Comparison of ENCODE assay signal across 8 mouse cellular contexts in genomic region chr4:44168231-44168647, GRCm38 (mm10).
DNase-seq lines count a peak whose midpoint lies in the region; ATAC-seq lines count a peak whose summit lies in the region.

No protein-coding gene starts in this region.

- peak overlapping the region; percentile 80 for H3K4me2 ChIP-seq in hindbrain, embryonic 16.5 days (ENCODE audit: low read length)

- peak overlapping the region; percentile 52 for H3K9ac ChIP-seq in hindbrain, embryonic 16.5 days (ENCODE audit: low read depth, low read length)

- H3K4me3 ChIP-seq in hindbrain, embryonic 16.5 days (ENCODE audit: low read length): peak overlapping the region; percentile 59
- peak overlapping the region; percentile 38 for H3K4me3 ChIP-seq in macrophage (ENCODE audit: inconsistent target)

- DNase-seq in T-cell, adult 2 months (ENCODE audit: low spot score): peak; percentile 99
- DNase-seq in cerebellum, postnatal 36 days: peak; percentile 87 to 94
- peak; percentile 86 to 89 for DNase-seq in frontal cortex, postnatal 36 days (ENCODE audit: low spot score in 2 of 2)
- DNase-seq in left cerebral cortex, adult 18-20 months (ENCODE audit: low spot score in 2 of 2): peak; percentile 88 to 92
- peak; percentile 94 for DNase-seq in right cerebral cortex, adult 18-20 months
- DNase-seq in urinary bladder, postnatal 10 days (ENCODE audit: low spot score): peak; percentile 90

- H3K27me3 ChIP-seq in hindbrain, embryonic 16.5 days (replicated peaks; ENCODE audit: control insufficient read depth, insufficient read depth, low read length): no peaks in the 10 kb centered on the region

- H3K36me3 ChIP-seq in hindbrain, embryonic 16.5 days (ENCODE audit: control insufficient read depth, insufficient read depth, low read length): no peaks in the 10 kb centered on the region
- H3K36me3 ChIP-seq in macrophage (ENCODE audit: inconsistent target): no peaks in the 10 kb centered on the region

- no peaks in the 10 kb centered on the region for H3K9me3 ChIP-seq in hindbrain, embryonic 16.5 days (ENCODE audit: control insufficient read depth, low read length)

- H3K27ac ChIP-seq in hindbrain, embryonic 16.5 days (ENCODE audit: low read depth, low read length): peak overlapping the region; percentile 54
- H3K27ac ChIP-seq in macrophage: peak overlapping the region; percentile 54

- peak; percentile 90 for ATAC-seq in hindbrain, embryonic 16.5 days

- WGBS in hindbrain, embryonic 16.5 days: 0% methylated on average over 18 of the region's 34 CpGs
- WGBS in macrophage (ENCODE audit: missing documents): 0% methylated on average over 25 of the region's 34 CpGs

- peaks cover 44% of the 10 kb centered on the region for H3K79me2 ChIP-seq in macrophage (ENCODE audit: inconsistent target)

- H3K4me1 ChIP-seq in hindbrain, embryonic 16.5 days (ENCODE audit: control insufficient read depth, insufficient read depth, low read depth, low read length): peaks cover 24% of the 10 kb centered on the region

Comparison
In these comparisons a context has a peak if more than half of its experiments do, and no peak if none do; other contexts are left out.
1. Peak in every context shown above with its lines: DNase-seq, ATAC-seq, H3K4me3 ChIP-seq and H3K27ac ChIP-seq.